Mouse (Mus musculus) kidney, adult 2 months (tissue): ENCODE data around the gene Glt8d2.
"Not testable (repeated sequence)": the region's sequence is repeated elsewhere in the genome, so short reads cannot be mapped to it uniquely, and the experiment has no call there.

Experiments used
- CTCF ChIP-seq: fragments of 200-500 bp; conservative IDR thresholded peaks from 2 replicates; pipeline ENCODE4 v1.5.1; 2011; ENCODE audit warnings: low read depth, mild to moderate bottlenecking, control low read depth, low read length, moderate library complexity, mixed read lengths; ENCODE audit not compliant: insufficient read depth, insufficient read length
- POLR2A ChIP-seq: fragments of 200-500 bp; IDR thresholded peaks from one replicate; pipeline ENCODE4 v1.6.1; 2011; ENCODE audit warnings: low read depth, low read length, control low read depth

DNA sequence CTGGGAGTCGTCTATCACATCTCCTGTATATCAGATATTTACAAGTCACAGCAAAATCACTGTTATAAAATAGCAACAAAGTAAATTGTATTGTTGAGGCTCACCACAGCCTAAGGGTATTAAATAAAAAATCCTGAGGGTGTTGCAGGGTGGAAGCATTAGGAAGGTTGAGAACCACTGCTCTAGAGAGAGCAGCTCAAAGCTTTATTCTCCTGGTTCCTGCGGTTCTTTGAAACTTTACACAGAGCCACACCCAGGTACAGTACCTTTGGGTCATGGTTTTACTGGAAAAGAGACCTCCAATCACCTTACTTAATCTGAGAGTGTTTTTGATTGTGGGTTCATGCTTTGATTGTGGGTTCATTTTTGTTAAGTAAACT lies 66.9 kb downstream of the Glt8d2 start:
- TF ChIP-seq CTCF, POLR2A: not testable (repeated sequence)
